Mouse (Mus musculus) T-cell, adult 2 months (primary cell): ENCODE data around the gene Vmn2r85.
"Not testable (repeated sequence)": the region's sequence is repeated elsewhere in the genome, so short reads cannot be mapped to it uniquely, and the experiment has no call there.

Experiments used
- DNase-seq: peaks from one replicate; pipeline ENCODE4 v3.0.0; 2022; ENCODE audit warnings: low spot score

The Vmn2r85 gene

GRCm38 (mm10) chr10:130429603-130430002, at the start of gene Vmn2r85:
Gene Vmn2r85, minus strand, starts transcription at chr10:130429703.
- DNase-seq, result not testable (repeated sequence)

GRCm38 (mm10) chr10:130470311-130470760, 40.8 kb upstream of the Vmn2r85 start:
- DNase-seq, result no peak

GRCm38 (mm10) chr10:130455950-130456349, 26.4 kb upstream of the Vmn2r85 start, which contains the start of gene Vmn2r86:
Gene Vmn2r86, minus strand, starts transcription at chr10:130456050.
- not testable (repeated sequence) for DNase-seq

- no peak for DNase-seq
These were observed 15.3 kb upstream of the Vmn2r85 start for GRCm38 (mm10) chr10:130444776-130445175.

- DNase-seq, result not testable (repeated sequence)
These were observed 4.8 kb upstream of the Vmn2r85 start for GRCm38 (mm10) chr10:130434185-130434898.

- DNase-seq, result not testable (repeated sequence)
These were observed 7.1 kb downstream of the Vmn2r85 start for GRCm38 (mm10) chr10:130422368-130422767.

- DNase-seq, result no peak
These were observed 9.1 kb downstream of the Vmn2r85 start for GRCm38 (mm10) chr10:130420401-130420800.

- not testable (repeated sequence) for DNase-seq
These were observed 9.5 kb downstream of the Vmn2r85 start for GRCm38 (mm10) chr10:130419954-130420353.

- not testable (repeated sequence) for DNase-seq
These were observed 13.2 kb downstream of the Vmn2r85 start for GRCm38 (mm10) chr10:130416352-130416751.

GRCm38 (mm10) chr10:130412167-130412698, 17.3 kb downstream of the Vmn2r85 start:
- DNase-seq, result not testable (repeated sequence)

- DNase-seq, result no peak
These were observed 35.3 kb downstream of the Vmn2r85 start, which contains the start of gene Vmn2r84 for GRCm38 (mm10) chr10:130394232-130394631. Gene Vmn2r84, minus strand, starts transcription at chr10:130394332.

- DNase-seq, result no peak
These were observed 54.4 kb downstream of the Vmn2r85 start for GRCm38 (mm10) chr10:130375145-130375544.

GRCm38 (mm10) chr10:130372491-130373173, 56.9 kb downstream of the Vmn2r85 start:
- no peak for DNase-seq

- DNase-seq, result no peak
These were observed 57.9 kb downstream of the Vmn2r85 start for GRCm38 (mm10) chr10:130371644-130372043.

- no peak for DNase-seq
These were observed 59.4 kb downstream of the Vmn2r85 start for GRCm38 (mm10) chr10:130370005-130370682.

- no peak for DNase-seq
These were observed 61.1 kb downstream of the Vmn2r85 start for GRCm38 (mm10) chr10:130368384-130368783.

GRCm38 (mm10) chr10:130364766-130365165, 64.7 kb downstream of the Vmn2r85 start:
- DNase-seq, result no peak
